Mouse (Mus musculus) hindbrain, embryonic 11.5 days (tissue): ENCODE measurements around the gene Ipo13. TPM values are rescaled to one million over a fixed set of nuclear protein-coding genes. Genes with fewer than 3 reads are reported as not detected.

ENCODE experiments used
- ATAC-seq: fragments of 200-750 bp; cut with Nextera tagmentation; 2 replicates; pipeline ENCODE4 v1.8.0; 2017; ENCODE audit warnings: mild to moderate bottlenecking, moderate TSS enrichment, moderate library complexity; ENCODE audit not compliant: low FRiP score
- DNase-seq: peaks from one replicate; pipeline ENCODE4 v3.0.0-alpha.2; 2015; ENCODE audit warnings: low spot score
- H3K27ac ChIP-seq: fragments of 300-500 bp; sonication (generic); 2 replicates; pipeline ENCODE4 v1.5.1; 2014; ENCODE audit warnings: mild to moderate bottlenecking, low read depth, low read length
- H3K27me3 ChIP-seq: fragments of 300-500 bp; sonication (generic); 2 replicates; pipeline ENCODE4 v1.6.1; 2014; ENCODE audit warnings: mild to moderate bottlenecking, low read length, moderate library complexity, mixed read lengths; ENCODE audit not compliant: control insufficient read depth, insufficient read depth
- H3K36me3 ChIP-seq: fragments of 300-500 bp; sonication (generic); 2 replicates; pipeline ENCODE4 v1.6.1; 2014; ENCODE audit warnings: mild to moderate bottlenecking, low read length, moderate library complexity, mixed read lengths; ENCODE audit not compliant: control insufficient read depth, insufficient read depth
- H3K4me1 ChIP-seq: fragments of 300-500 bp; sonication (generic); replicated peaks from 2 replicates; pipeline ENCODE4 v1.6.1; 2014; ENCODE audit warnings: low read length, mixed read lengths; ENCODE audit not compliant: control insufficient read depth, insufficient read depth
- H3K4me2 ChIP-seq: fragments of 300-500 bp; sonication (generic); replicated peaks from 2 replicates; pipeline ENCODE4 v1.6.1; 2014; ENCODE audit warnings: mild to moderate bottlenecking, low read depth, low read length
- H3K4me3 ChIP-seq: fragments of 300-500 bp; sonication (generic); 2 replicates; pipeline ENCODE4 v1.5.1; 2014; ENCODE audit warnings: low read depth, low read length
- H3K9ac ChIP-seq: fragments of 300-500 bp; sonication (generic); 2 replicates; pipeline ENCODE4 v1.6.1; 2014; ENCODE audit warnings: low read depth, low read length
- H3K9me3 ChIP-seq: fragments of 300-500 bp; sonication (generic); 2 replicates; pipeline ENCODE4 v1.6.1; 2016; ENCODE audit warnings: low read length; ENCODE audit not compliant: control insufficient read depth
- WGBS: fragments of 180-500 bp; shearing (Covaris S2); extraction: QIAGEN DNeasy Blood & Tissue Kit; methylation state at CpG from one replicate; pipeline ENCODE4 v1.1.7; 2014; 5-methylcytosine and 5-hydroxymethylcytosine counted together
- polyA plus RNA-seq: library from polyadenylated mRNA; unstranded; fragments of >200 nt; fragmentation: Nextera tagmentation; extraction: Ambion mirVana; gene quantifications from 2 replicates; pipeline ENCODE4 v1.2.1, GENCODE M21; 2014

The Ipo13 gene
- polyA plus RNA-seq, 1 experiment from 2014 or later: 43.8 TPM

- no peak overlapping the region for H3K4me2 ChIP-seq
Observed at GRCm38 (mm10) chr4:117870437-117870836, 44.4 kb downstream of the Ipo13 start.

GRCm38 (mm10) chr4:117869317-117869716 lies 45.5 kb downstream of the Ipo13 start:
- ATAC-seq (peak; percentile 34; the same call in 1 of the 2 replicates), DNase-seq (no peak)
- 73% methylated on average over 9 of the region's 9 CpGs for WGBS
- H3K27ac ChIP-seq: no peak overlapping the region
- H3K4me3 ChIP-seq: no peak overlapping the region
- H3K4me2 ChIP-seq: no peak overlapping the region
- H3K36me3 ChIP-seq: no peaks in the 10 kb centered on the region
- no peaks in the 10 kb centered on the region; the same call in none of the 2 replicates for H3K27me3 ChIP-seq
- H3K9me3 ChIP-seq: no peaks in the 10 kb centered on the region
- H3K9ac ChIP-seq: no peak overlapping the region
- H3K4me1 ChIP-seq: peaks cover 5% of the 10 kb centered on the region

More at GRCm38 (mm10) chr4:117870437-117870836, 44.4 kb downstream of the Ipo13 start:
- no peak overlapping the region for H3K9ac ChIP-seq
- no peak for DNase-seq
- no peak overlapping the region for H3K27ac ChIP-seq
- H3K4me3 ChIP-seq: no peak overlapping the region
- no peak for ATAC-seq
- H3K9me3 ChIP-seq: no peaks in the 10 kb centered on the region
- H3K36me3 ChIP-seq: no peaks in the 10 kb centered on the region
- H3K27me3 ChIP-seq: no peaks in the 10 kb centered on the region; the same call in none of the 2 replicates
- WGBS: 63% methylated on average over 1 of the region's 1 CpGs
- peaks cover 5% of the 10 kb centered on the region for H3K4me1 ChIP-seq

- H3K4me1 ChIP-seq: peaks cover 5% of the 10 kb centered on the region
Observed at GRCm38 (mm10) chr4:117867823-117868222, 47.0 kb downstream of the Ipo13 start.

GRCm38 (mm10) chr4:117867000-117867399 lies 47.8 kb downstream of the Ipo13 start:
- no peaks in the 10 kb centered on the region for H3K4me1 ChIP-seq
- no peak for DNase-seq
- H3K9ac ChIP-seq: no peak overlapping the region
- no peak overlapping the region for H3K27ac ChIP-seq
- H3K27me3 ChIP-seq: no peaks in the 10 kb centered on the region; the same call in none of the 2 replicates
- H3K36me3 ChIP-seq: no peaks in the 10 kb centered on the region
- H3K4me2 ChIP-seq: no peak overlapping the region
- ATAC-seq: no peak
- WGBS: 79% methylated on average over 6 of the region's 6 CpGs
- no peak overlapping the region for H3K4me3 ChIP-seq
- H3K9me3 ChIP-seq: no peaks in the 10 kb centered on the region

More at GRCm38 (mm10) chr4:117867823-117868222, 47.0 kb downstream of the Ipo13 start:
- Histone ChIP-seq H3K4me2 (no peak overlapping the region), H3K9me3 (no peaks in the 10 kb centered on the region), H3K36me3 (no peaks in the 10 kb centered on the region), H3K4me3 (no peak overlapping the region), H3K27me3 (no peaks in the 10 kb centered on the region; the same call in none of the 2 replicates), H3K27ac (no peak overlapping the region), H3K9ac (0 out of 2 replicates have a peak overlapping the region, but pooled peaks have one; percentile 4)
- DNase-seq: peak; percentile 84
- peak; percentile 31; the same call in 1 of the 2 replicates for ATAC-seq
- 18% methylated on average over 24 of the region's 24 CpGs for WGBS

GRCm38 (mm10) chr4:117866083-117866482 lies 48.7 kb downstream of the Ipo13 start:
- WGBS: 54% methylated on average over 9 of the region's 9 CpGs
- DNase-seq (no peak), ATAC-seq (no peak)
- Histone ChIP-seq H3K9ac (no peak overlapping the region), H3K27me3 (no peaks in the 10 kb centered on the region; the same call in none of the 2 replicates), H3K4me2 (no peak overlapping the region), H3K9me3 (no peaks in the 10 kb centered on the region), H3K4me1 (no peaks in the 10 kb centered on the region), H3K36me3 (no peaks in the 10 kb centered on the region), H3K4me3 (no peak overlapping the region), H3K27ac (no peak overlapping the region)

GRCm38 (mm10) chr4:117862823-117863222 lies 52.0 kb downstream of the Ipo13 start:
- DNase-seq (no peak), ATAC-seq (peak; percentile 51; the same call in 1 of the 2 replicates)
- no peaks in the 10 kb centered on the region for H3K9me3 ChIP-seq
- no peak overlapping the region for H3K4me2 ChIP-seq
- H3K4me3 ChIP-seq: no peak overlapping the region
- 38% methylated on average over 4 of the region's 4 CpGs for WGBS
- H3K27me3 ChIP-seq: no peaks in the 10 kb centered on the region; the same call in 1 of the 2 replicates
- no peaks in the 10 kb centered on the region for H3K4me1 ChIP-seq
- no peak overlapping the region for H3K27ac ChIP-seq
- no peaks in the 10 kb centered on the region for H3K36me3 ChIP-seq
- no peak overlapping the region for H3K9ac ChIP-seq

- Histone ChIP-seq H3K4me2 (no peak overlapping the region), H3K9me3 (no peaks in the 10 kb centered on the region), H3K27ac (no peak overlapping the region), H3K4me3 (no peak overlapping the region), H3K4me1 (no peaks in the 10 kb centered on the region), H3K27me3 (no peaks in the 10 kb centered on the region; the same call in 1 of the 2 replicates), H3K9ac (no peak overlapping the region), H3K36me3 (no peaks in the 10 kb centered on the region)
- WGBS: 90% methylated on average over 9 of the region's 9 CpGs
- ATAC-seq: no peak
- no peak for DNase-seq
Observed at GRCm38 (mm10) chr4:117860570-117860969, 54.2 kb downstream of the Ipo13 start.

- ATAC-seq (0 out of 2 replicates have a peak, but pooled peaks have one; percentile 28), DNase-seq (peak; percentile 46)
Observed at GRCm38 (mm10) chr4:117858794-117859193, 56.0 kb downstream of the Ipo13 start.

GRCm38 (mm10) chr4:117855146-117855545 lies 59.7 kb downstream of the Ipo13 start:
- Histone ChIP-seq H3K36me3 (no peaks in the 10 kb centered on the region), H3K9ac (no peak overlapping the region), H3K4me3 (no peak overlapping the region), H3K27me3 (no peaks in the 10 kb centered on the region), H3K9me3 (no peaks in the 10 kb centered on the region), H3K4me2 (no peak overlapping the region), H3K27ac (no peak overlapping the region), H3K4me1 (0 out of 2 replicates have a peak, but pooled peaks cover under 1% of the 10 kb centered on the region)
- ATAC-seq: no peak
- no peak for DNase-seq
- WGBS: 75% methylated on average over 9 of the region's 9 CpGs

More at GRCm38 (mm10) chr4:117858794-117859193, 56.0 kb downstream of the Ipo13 start:
- no peak overlapping the region for H3K4me3 ChIP-seq
- H3K9ac ChIP-seq: no peak overlapping the region
- H3K4me1 ChIP-seq: no peaks in the 10 kb centered on the region
- H3K9me3 ChIP-seq: no peaks in the 10 kb centered on the region
- H3K27ac ChIP-seq: no peak overlapping the region
- H3K27me3 ChIP-seq: no peaks in the 10 kb centered on the region
- no peaks in the 10 kb centered on the region for H3K36me3 ChIP-seq
- 60% methylated on average over 3 of the region's 3 CpGs for WGBS
- no peak overlapping the region for H3K4me2 ChIP-seq
